Mouse (Mus musculus) neural tube, embryonic 15.5 days (tissue): ENCODE data around the gene Tspan8. TPM values are rescaled to one million over a fixed set of nuclear protein-coding genes. Genes with fewer than 3 reads are reported as not detected.

ENCODE experiments used
- ATAC-seq: fragments of 200-750 bp; cut with Nextera tagmentation; 2 replicates; pipeline ENCODE4 v1.8.0; 2017; ENCODE audit warnings: mild to moderate bottlenecking, moderate TSS enrichment, moderate library complexity; ENCODE audit not compliant: low FRiP score
- H3K27ac ChIP-seq: fragments of 300-500 bp; sonication (generic); replicated peaks from 2 replicates; pipeline ENCODE4 v1.5.1; 2015; ENCODE audit warnings: mild to moderate bottlenecking, inconsistent platforms
- H3K27me3 ChIP-seq: fragments of 300-500 bp; sonication (generic); replicated peaks from 2 replicates; pipeline ENCODE4 v1.6.1; 2015; ENCODE audit warnings: inconsistent platforms
- H3K36me3 ChIP-seq: fragments of 300-500 bp; sonication (generic); 2 replicates; pipeline ENCODE4 v1.6.1; 2015; ENCODE audit warnings: inconsistent platforms
- H3K4me1 ChIP-seq: fragments of 300-500 bp; sonication (generic); 2 replicates; pipeline ENCODE4 v1.6.1; 2015; ENCODE audit warnings: inconsistent platforms
- H3K4me2 ChIP-seq: fragments of 300-500 bp; sonication (generic); 2 replicates; pipeline ENCODE4 v1.6.1; 2015; ENCODE audit warnings: inconsistent platforms, mild to moderate bottlenecking, moderate library complexity
- H3K4me3 ChIP-seq: fragments of 300-500 bp; sonication (generic); replicated peaks from 2 replicates; pipeline ENCODE4 v1.5.1; 2015; ENCODE audit warnings: mild to moderate bottlenecking, inconsistent platforms
- H3K9ac ChIP-seq: fragments of 300-500 bp; sonication (generic); replicated peaks from 2 replicates; pipeline ENCODE4 v1.6.1; 2015; ENCODE audit warnings: mild to moderate bottlenecking, inconsistent platforms
- H3K9me3 ChIP-seq: fragments of 300-500 bp; sonication (generic); replicated peaks from 2 replicates; pipeline ENCODE4 v1.6.1; 2016; ENCODE audit warnings: inconsistent platforms
- WGBS: fragments of 180-500 bp; shearing (Covaris S2); methylation state at CpG from one replicate; pipeline ENCODE4 v1.1.7; 2015; ENCODE audit warnings: mixed read lengths; 5-methylcytosine and 5-hydroxymethylcytosine counted together
- polyA plus RNA-seq: library from polyadenylated mRNA; unstranded; fragments of >200 nt; fragmentation: Nextera tagmentation; extraction: Ambion mirVana; gene quantifications from 2 replicates; pipeline ENCODE4 v1.2.1, GENCODE M21; 2015

Gene Tspan8
- polyA plus RNA-seq, 1 experiment from 2014 or later, result 0.82 TPM

GRCm38 (mm10) chr10:115846930-115847329, 30.3 kb downstream of the Tspan8 start:
- Histone ChIP-seq H3K36me3 (no peaks in the 10 kb centered on the region), H3K27me3 (no peaks in the 10 kb centered on the region), H3K9me3 (no peaks in the 10 kb centered on the region), H3K4me3 (peak overlapping the region; percentile 12; the same call in 1 of the 2 replicates), H3K4me2 (peak overlapping the region; percentile 35), H3K9ac (no peak overlapping the region), H3K27ac (no peak overlapping the region), H3K4me1 (peaks cover 8% of the 10 kb centered on the region; the same call in 1 of the 2 replicates)
- no peak for ATAC-seq
- 49% methylated on average over 18 of the region's 18 CpGs for WGBS

GRCm38 (mm10) chr10:115848511-115848910, 31.9 kb downstream of the Tspan8 start:
- Histone ChIP-seq H3K27me3 (no peaks in the 10 kb centered on the region), H3K4me1 (peaks cover 8% of the 10 kb centered on the region; the same call in 1 of the 2 replicates), H3K36me3 (no peaks in the 10 kb centered on the region), H3K4me2 (no peak overlapping the region), H3K9ac (no peak overlapping the region), H3K9me3 (no peaks in the 10 kb centered on the region), H3K4me3 (no peak overlapping the region), H3K27ac (no peak overlapping the region)
- ATAC-seq, result no peak
- WGBS, result 81% methylated on average over 1 of the region's 1 CpGs

GRCm38 (mm10) chr10:115860210-115860880, 43.7 kb downstream of the Tspan8 start:
- H3K4me1 ChIP-seq, result no peaks in the 10 kb centered on the region
- no peak overlapping the region for H3K9ac ChIP-seq
- no peaks in the 10 kb centered on the region for H3K27me3 ChIP-seq
- no peak overlapping the region for H3K4me3 ChIP-seq
- H3K27ac ChIP-seq, result no peak overlapping the region
- H3K36me3 ChIP-seq, result no peaks in the 10 kb centered on the region
- no peak for ATAC-seq
- H3K4me2 ChIP-seq, result no peak overlapping the region
- WGBS, result 77% methylated on average over 15 of the region's 15 CpGs
- no peaks in the 10 kb centered on the region for H3K9me3 ChIP-seq

- no peaks in the 10 kb centered on the region for H3K4me1 ChIP-seq
- no peaks in the 10 kb centered on the region for H3K36me3 ChIP-seq
- H3K4me3 ChIP-seq, result no peak overlapping the region
- H3K4me2 ChIP-seq, result no peak overlapping the region
- no peak overlapping the region for H3K9ac ChIP-seq
- no peaks in the 10 kb centered on the region for H3K9me3 ChIP-seq
- no peak for ATAC-seq
- WGBS, result 78% methylated on average over 5 of the region's 5 CpGs
- no peaks in the 10 kb centered on the region for H3K27me3 ChIP-seq
- H3K27ac ChIP-seq, result no peak overlapping the region
Measured at GRCm38 (mm10) chr10:115861967-115862366, 45.3 kb downstream of the Tspan8 start.

GRCm38 (mm10) chr10:115882757-115883156, 66.1 kb downstream of the Tspan8 start:
- no peaks in the 10 kb centered on the region for H3K27me3 ChIP-seq
- H3K9ac ChIP-seq, result no peak overlapping the region
- no peaks in the 10 kb centered on the region for H3K36me3 ChIP-seq
- no peak for ATAC-seq
- no peak overlapping the region for H3K4me3 ChIP-seq
- WGBS, result 91% methylated on average over 5 of the region's 5 CpGs
- no peaks in the 10 kb centered on the region for H3K9me3 ChIP-seq
- no peaks in the 10 kb centered on the region for H3K4me1 ChIP-seq
- no peak overlapping the region for H3K4me2 ChIP-seq
- no peak overlapping the region for H3K27ac ChIP-seq

GRCm38 (mm10) chr10:115891924-115892323, 75.3 kb downstream of the Tspan8 start:
- no peaks in the 10 kb centered on the region for H3K9me3 ChIP-seq
- no peaks in the 10 kb centered on the region for H3K36me3 ChIP-seq
- no peak for ATAC-seq
- H3K27ac ChIP-seq, result no peak overlapping the region
- no peak overlapping the region for H3K4me2 ChIP-seq
- H3K4me3 ChIP-seq, result no peak overlapping the region
- WGBS, result 80% methylated on average over 4 of the region's 4 CpGs
- no peaks in the 10 kb centered on the region for H3K4me1 ChIP-seq
- H3K27me3 ChIP-seq, result no peaks in the 10 kb centered on the region
- no peak overlapping the region for H3K9ac ChIP-seq

GRCm38 (mm10) chr10:115892973-115893372, 76.3 kb downstream of the Tspan8 start:
- no peak overlapping the region for H3K27ac ChIP-seq
- no peak overlapping the region for H3K9ac ChIP-seq
- 81% methylated on average over 6 of the region's 6 CpGs for WGBS

GRCm38 (mm10) chr10:115894045-115894444, 77.4 kb downstream of the Tspan8 start:
- Histone ChIP-seq H3K27me3 (no peaks in the 10 kb centered on the region), H3K4me1 (no peaks in the 10 kb centered on the region), H3K4me3 (no peak overlapping the region), H3K36me3 (no peaks in the 10 kb centered on the region), H3K4me2 (no peak overlapping the region), H3K27ac (no peak overlapping the region), H3K9ac (no peak overlapping the region), H3K9me3 (no peaks in the 10 kb centered on the region)
- ATAC-seq, result no peak
- 86% methylated on average over 5 of the region's 5 CpGs for WGBS

More at GRCm38 (mm10) chr10:115892973-115893372, 76.3 kb downstream of the Tspan8 start:
- ATAC-seq, result no peak
- H3K36me3 ChIP-seq, result no peaks in the 10 kb centered on the region
- no peak overlapping the region for H3K4me3 ChIP-seq
- no peaks in the 10 kb centered on the region for H3K4me1 ChIP-seq
- H3K27me3 ChIP-seq, result no peaks in the 10 kb centered on the region
- H3K4me2 ChIP-seq, result no peak overlapping the region
- H3K9me3 ChIP-seq, result no peaks in the 10 kb centered on the region

- Histone ChIP-seq H3K4me2 (no peak overlapping the region), H3K9me3 (no peaks in the 10 kb centered on the region), H3K4me3 (no peak overlapping the region), H3K4me1 (no peaks in the 10 kb centered on the region), H3K36me3 (no peaks in the 10 kb centered on the region), H3K27ac (no peak overlapping the region), H3K27me3 (no peaks in the 10 kb centered on the region), H3K9ac (no peak overlapping the region)
- no peak for ATAC-seq
Measured at GRCm38 (mm10) chr10:115896764-115897163, 80.1 kb downstream of the Tspan8 start.

GRCm38 (mm10) chr10:115897235-115897634, 80.6 kb downstream of the Tspan8 start:
- H3K36me3 ChIP-seq, result no peaks in the 10 kb centered on the region
- H3K4me3 ChIP-seq, result no peak overlapping the region
- 89% methylated on average over 7 of the region's 7 CpGs for WGBS
- H3K4me2 ChIP-seq, result no peak overlapping the region
- no peaks in the 10 kb centered on the region for H3K9me3 ChIP-seq
- H3K27me3 ChIP-seq, result no peaks in the 10 kb centered on the region
- no peak for ATAC-seq
- no peak overlapping the region for H3K27ac ChIP-seq
- no peaks in the 10 kb centered on the region for H3K4me1 ChIP-seq
- H3K9ac ChIP-seq, result no peak overlapping the region
